Mouse (Mus musculus): Measurements from ENCODE around the gene Zfp362.

DNA sequence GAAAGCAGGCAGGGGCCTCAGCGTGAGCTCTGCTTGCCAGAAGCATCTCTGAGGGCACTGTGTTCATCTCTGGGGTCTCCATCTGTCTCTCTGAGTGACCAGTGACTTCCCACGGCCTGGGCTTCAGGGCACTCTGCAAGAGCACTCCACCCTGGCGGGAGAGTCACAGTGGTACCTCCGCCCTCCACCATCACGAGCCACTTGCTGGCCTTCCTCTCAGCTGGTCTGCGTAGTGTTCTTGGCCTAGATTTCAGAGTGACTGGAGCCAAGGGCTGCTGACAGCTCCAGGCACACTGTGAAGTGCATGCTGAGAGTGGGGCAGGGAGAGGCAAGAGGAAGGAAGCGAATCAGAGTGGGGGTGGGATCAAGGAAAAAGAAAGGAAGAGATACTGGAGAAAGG is 81.8 kb downstream of the Zfp362 start:
- TF ChIP-seq POLR2A (IDR thresholded peaks at IDR 0.05; ENCODE audit: insufficient read depth, low read depth, low read length): no peak
- no peak; the same call in 1 of the 2 replicates for TF ChIP-seq CTCF (IDR thresholded peaks at IDR 0.05)
